Mouse (Mus musculus): Measurements from ENCODE around the gene Col25a1.

DNA sequence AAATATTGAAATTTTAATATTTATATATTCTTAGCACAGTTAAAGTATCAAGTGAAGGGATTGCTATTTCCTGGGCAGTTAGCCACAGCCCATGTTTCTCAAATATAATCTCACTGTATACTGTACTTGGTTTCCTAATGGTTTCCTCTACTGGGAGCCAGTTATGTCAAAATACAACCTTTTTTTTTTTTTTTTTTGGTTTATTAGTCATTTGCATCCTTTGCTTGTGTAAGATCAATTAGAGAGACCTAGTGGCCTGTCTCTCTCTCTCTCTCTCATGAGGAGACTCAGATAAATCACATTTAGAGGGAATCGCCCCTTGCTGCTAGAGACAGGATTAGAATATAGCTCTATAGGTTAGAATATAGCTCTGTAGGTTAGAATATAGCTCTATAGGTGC is 237.8 kb downstream of the Col25a1 start:
- TF ChIP-seq CTCF (IDR thresholded peaks at IDR 0.05) (no peak), EP300 (IDR thresholded peaks at IDR 0.05) (no peak)

All from lung, postnatal 0 days (tissue).